Mouse (Mus musculus) kidney, adult 2 months (tissue): ENCODE measurements around the gene S1pr3.

Experiments
- CTCF ChIP-seq: fragments of 200-500 bp; conservative IDR thresholded peaks from 2 replicates; pipeline ENCODE4 v1.5.1; 2011; ENCODE audit warnings: low read depth, mild to moderate bottlenecking, control low read depth, low read length, moderate library complexity, mixed read lengths; ENCODE audit not compliant: insufficient read depth, insufficient read length
- POLR2A ChIP-seq: fragments of 200-500 bp; IDR thresholded peaks from one replicate; pipeline ENCODE4 v1.6.1; 2011; ENCODE audit warnings: low read depth, low read length, control low read depth

- TF ChIP-seq POLR2A (no peak), CTCF (no peak)
Measured at GRCm38 (mm10) chr13:51411696-51412430, 3.4 kb downstream of the S1pr3 start.
